Mouse (Mus musculus) frontal cortex, postnatal 10 days (tissue): ENCODE data around the gene Nrde2.

Experiments used
- DNase-seq, 2 experiments: peaks; one replicate each; pipeline ENCODE4 v3.0.0; 2022; ENCODE audit warnings: low spot score in 2 of 2, mixed read lengths in 1 of 2

Gene Nrde2

DNA sequence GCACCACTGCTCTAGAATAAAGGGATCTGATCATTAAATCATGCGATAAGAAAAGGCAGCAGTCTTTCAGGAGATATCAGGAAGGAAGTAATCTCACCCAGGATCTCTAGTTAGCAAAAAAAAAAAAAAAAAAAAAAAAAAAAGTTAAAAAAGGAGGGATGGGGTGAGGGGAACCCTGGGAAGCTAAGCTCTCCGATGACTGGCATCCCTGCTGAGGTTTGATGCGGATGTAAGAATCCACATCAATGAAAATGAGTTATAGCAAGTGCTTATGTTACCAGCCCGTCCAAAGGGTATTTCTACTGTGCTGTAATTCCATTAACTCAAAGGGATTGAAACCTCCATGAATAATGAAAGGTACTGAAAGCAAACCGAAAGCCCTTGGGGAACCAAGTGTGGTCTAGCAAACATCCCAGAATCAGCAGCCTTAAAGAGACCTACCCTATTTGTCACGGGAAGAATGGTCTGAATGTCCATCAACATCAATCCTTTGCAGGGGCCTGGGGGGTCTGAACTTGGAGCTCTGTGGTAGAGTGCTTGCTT, 19.5 kb upstream of the Nrde2 start:
- DNase-seq, result no peak

DNA sequence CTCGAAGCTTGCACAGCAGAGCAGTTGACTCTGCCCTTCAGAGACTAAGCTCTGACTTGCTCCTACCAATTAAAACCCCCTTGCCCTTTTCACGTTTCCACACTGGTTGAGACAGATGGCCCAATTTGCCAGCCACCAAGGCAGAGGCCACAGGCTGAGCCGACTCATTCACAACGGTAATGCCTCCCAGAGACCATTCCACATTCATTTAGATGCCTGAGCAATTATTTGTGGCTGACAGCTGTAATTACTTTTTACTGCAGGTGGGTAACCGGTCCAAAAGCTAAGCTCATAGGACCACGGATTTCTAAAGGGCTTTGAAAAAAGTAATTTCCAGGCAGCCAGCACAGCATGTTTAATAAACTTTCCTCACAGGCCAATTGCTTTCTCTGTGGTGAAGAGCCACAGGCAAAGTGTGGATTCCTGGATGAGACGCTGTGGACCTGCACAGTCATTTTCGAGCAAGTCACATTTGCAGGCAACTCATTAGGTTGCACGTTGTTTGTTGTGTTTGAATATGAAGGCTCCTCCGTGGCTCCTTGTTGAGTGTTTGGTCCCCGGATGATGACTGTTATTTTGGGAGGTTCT, 17.1 kb upstream of the Nrde2 start:
- no peak for DNase-seq

DNA sequence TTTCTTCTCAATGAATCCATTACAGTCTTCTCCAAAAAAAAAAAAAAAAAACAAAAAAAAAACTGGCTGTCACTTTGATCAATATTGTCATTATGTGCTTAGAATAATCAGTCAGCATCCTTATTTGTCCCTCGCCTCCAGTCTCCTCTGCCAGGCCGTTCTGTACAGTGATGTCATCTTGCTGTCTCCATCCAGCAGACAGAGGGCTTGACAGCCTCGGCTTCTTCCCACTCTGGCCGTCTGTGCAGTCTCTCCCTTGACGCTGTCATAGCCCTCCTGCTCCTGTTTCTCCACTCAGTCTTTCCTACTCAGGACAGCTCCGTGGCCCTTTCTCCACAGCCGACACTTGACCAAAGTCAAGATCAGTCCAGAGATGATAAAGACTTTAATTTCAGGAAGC, 13.0 kb upstream of the Nrde2 start:
- DNase-seq, result no peak

DNA sequence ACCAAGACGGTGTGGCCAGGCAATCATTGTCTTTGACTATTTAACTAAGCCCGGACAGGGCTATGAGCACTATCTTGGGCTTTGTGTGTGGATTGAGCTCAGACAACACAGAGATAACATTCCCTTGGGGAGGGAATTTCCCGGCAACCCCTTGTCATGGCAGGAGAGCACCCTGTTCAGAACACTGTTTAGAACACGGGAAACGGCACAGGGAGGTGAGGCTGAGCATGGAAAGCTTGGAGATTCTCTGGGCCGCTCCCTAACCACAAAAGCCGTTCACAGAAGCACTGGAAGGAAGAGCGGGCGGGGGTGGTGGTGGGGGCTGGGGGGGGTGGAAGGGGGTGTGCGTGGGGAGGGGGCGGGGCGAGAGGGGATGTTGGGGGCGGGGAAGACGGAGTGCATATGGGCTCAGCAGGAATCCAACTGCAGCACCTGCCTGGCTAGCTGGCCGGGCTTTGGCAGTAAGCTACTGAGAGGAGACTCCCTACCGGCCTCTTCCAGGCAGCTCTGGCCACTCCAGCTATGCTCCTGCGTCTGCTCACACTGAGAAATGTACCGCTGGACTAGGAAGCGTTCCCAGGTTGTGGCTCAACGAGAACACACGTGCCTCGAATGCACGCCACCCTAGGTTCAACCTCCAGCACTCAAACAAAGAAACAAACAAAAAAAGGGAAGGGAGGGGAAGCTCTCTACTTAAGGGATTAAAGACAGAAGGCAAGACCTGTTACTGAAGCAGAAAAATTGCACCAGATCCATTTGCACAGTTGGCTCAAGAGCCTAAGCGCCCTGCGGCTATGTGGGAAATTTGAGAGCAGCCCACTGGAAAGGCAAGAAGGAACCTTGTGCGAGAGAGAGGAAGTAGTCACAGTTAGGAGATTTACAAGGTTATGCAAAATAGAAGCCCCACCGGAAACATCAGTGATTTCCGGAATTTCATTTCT, 8.7 kb upstream of the Nrde2 start:
- no peak for DNase-seq

DNA sequence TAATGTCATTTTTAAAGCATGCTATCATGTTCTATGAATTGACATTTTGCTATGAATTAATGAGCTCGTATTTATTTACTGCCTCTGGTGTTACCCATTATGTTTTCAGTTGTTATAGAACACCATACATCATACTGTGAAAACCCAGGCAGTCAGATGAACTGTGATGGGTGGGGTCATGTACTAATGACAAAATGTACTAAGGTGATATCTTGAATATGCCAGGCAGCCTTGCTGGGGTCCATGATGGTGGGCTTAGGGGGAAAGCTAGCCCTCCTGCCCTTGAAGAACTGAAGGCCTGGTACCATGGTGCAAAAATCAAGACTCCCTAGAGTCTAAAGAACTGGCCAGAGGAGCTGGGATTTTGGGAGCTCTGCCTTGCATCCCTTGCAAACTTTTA, 8.0 kb upstream of the Nrde2 start:
- no peak for DNase-seq

DNA sequence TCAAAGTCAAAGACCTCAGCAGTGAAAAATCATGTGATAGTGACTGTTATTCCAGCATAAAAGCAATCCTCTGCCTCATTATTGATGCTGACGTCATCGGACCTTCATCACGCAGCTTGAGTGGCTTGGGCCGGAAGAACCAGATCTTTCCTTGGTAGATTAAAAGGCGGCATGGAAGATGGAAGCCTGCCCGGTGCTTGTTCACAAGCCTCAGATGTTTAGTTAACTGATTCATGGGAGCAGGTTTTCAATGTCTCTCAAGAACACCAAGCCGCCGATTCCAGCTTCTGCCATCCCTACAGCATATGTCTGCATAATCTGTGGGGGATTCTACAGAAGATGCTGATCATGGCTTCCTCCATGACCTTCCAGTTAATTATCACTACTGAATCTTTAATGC, 7.5 kb upstream of the Nrde2 start:
- DNase-seq, result no peak

DNA sequence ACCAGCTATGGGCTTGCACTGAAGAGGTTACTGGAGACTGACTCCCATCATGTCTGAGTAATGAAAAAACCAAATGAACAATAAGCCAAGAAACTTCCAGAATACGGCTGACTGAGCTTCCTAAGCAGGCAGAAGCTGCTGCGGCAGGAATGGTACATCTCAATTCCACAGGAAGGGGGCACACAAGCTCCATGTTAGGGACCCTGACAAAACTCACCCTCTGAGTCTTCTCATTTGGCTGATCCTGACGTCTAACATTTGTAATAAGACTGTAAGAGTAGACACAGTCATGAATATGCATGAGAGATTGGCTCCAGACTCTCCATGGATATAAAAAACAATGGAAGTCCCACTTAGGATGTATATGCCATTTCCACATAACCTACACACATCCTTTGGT, 6.7 kb upstream of the Nrde2 start:
- peak; percentile 39 to 69 for DNase-seq

DNA sequence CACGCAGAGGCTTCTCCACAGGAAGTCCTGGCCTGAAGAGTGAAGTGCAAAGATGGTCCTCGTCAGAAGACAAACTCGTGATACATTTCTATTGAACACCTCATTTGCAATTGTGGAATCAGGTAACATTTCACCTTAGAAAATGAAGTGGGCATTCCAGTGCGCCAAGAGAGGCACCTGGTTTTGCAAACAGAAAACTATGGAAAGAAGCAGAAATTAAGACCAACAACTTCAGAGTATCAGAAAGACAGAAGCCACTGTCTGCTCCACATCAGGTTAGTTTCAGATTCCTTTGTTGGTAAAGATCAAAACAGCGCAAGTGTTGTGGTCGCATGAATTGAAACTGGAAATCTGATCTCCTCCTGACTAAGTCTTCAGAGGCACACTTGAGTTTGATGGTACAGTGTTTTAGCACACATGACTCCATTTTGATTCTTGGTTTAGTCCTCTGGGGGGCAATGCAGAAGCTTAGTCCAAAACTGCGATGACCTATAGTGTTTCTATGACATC, 5.6 kb upstream of the Nrde2 start:
- no peak for DNase-seq

DNA sequence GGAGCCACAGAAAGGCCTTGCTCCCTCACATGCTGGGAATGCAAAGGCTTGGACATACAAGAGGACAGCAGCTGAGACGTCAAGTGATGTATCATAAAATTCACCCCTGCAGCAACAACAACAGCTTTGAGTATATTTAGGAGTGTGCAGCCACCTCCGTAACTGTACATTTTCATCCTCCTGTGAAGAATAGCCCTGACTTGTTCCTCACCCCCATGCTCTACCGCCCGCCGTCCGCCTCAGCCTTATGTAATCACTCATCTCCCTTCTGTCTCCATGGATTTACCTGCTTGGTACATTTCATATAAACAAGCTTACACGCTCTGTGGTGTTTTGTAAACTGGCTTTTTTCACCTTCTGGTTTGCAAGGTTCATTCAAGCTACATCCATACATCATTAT, 7.0 kb downstream of the Nrde2 start:
- DNase-seq, result no peak

DNA sequence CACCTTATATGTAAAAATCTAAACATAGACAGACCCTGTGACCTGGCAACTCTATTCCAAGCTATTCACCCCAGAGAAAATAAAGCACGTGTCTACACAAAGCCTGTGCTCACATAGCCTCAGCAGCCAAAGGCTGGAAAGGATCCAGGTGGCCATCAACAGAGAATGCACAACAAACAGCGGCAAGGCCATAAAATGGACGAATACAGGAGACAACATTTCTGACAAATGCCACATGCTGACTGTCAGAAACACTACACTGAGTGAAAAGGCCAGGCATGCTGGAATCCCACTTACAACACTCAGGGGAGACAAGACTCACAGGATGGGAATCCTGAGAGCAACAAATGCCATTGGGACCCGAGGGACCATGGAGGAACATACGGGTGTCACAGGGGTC, 15.2 kb downstream of the Nrde2 start:
- DNase-seq, result no peak

DNA sequence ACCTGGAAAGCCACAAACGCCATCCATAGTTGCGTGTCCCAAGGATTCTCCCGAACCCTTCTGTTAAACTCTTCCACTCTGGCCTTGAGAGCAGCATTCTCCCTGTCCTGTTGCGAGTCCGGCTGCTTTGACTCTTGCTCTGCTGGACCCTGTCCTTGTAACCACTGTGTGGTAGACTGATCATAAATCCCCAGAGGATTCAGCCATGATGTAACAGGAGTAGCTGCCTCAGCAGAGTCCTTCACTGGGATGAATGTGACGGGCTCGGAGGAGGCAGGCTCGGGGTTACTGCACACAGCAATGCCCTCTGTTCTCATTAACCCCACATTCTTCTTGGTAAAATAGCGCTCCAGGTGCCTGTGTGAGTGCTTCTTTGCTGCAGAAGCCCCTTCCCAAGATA, 15.7 kb downstream of the Nrde2 start:
- no peak for DNase-seq

DNA sequence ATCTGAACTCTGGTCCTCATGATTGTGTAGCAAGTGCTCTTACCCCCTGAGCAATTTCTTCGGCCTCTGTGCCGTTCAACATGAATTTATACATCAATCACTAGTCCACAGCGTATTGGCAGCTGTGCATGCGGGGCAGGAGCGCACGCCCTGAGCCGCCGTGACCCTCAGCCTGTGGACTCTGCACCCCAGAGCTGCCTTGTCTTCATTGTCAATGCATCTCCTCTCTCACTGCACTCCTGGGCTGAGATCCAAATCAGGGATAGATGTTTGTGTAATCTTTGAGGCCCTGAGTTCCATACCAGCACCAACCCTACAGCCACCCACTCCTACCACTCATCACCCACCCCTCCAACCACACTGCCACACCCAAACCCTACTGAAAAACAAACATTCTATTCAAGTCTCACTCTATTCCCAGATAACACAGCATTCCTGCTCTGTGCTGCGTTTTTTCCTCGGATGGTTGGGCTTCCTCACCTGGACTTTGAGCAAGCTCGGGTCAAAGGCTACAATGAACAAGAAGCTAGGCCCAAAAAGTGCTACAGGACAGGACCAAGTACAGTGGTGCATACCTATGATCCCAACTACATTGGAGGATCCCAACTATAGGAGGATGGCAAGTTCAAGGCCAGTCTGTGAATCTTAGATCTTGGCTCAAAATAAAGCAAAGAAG, 16.5 kb downstream of the Nrde2 start:
- DNase-seq, result no peak

DNA sequence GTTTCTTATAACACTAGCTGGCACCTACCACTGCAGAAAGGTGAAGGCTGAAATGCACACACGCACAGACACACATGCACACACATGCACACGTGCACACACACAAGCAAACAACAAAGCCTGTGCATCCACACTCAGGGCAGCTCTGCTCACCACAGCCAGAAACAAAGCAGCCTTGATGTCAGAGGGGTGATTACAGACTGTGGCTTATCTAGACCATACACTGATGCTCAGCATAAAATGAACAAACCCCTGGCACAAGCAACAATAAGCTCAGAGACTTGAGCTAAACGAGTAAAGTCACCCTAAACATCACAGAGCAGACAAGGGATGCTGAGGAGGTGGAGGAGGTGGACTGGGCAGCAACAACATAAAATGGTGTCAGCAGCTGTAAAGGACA, 24.3 kb downstream of the Nrde2 start:
- DNase-seq, result no peak

DNA sequence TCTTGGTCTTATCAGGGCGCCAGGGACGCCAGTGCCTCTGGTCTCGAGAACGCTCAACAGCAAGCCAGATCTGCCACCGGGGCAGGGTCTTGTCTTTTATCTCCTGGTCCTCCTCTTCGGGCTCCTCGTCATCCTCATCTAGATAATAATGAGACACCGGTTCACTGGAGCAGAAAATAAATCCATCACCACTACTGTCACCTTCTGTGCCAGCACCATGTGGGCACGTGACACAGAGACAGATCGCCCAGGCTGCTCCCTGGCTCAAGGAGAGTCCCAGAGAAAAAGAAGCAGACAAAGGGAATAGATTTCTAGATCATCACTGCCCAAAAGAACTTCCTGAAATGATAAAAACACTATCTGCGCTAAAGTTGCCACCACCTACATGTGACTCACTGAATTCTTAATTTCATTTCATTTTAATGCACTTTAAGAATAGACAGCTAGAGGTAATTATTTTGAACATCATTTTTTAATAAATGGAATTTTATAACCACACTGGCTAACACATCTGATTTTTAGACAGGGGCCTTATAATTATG, 25.0 kb downstream of the Nrde2 start:
- no peak for DNase-seq

DNA sequence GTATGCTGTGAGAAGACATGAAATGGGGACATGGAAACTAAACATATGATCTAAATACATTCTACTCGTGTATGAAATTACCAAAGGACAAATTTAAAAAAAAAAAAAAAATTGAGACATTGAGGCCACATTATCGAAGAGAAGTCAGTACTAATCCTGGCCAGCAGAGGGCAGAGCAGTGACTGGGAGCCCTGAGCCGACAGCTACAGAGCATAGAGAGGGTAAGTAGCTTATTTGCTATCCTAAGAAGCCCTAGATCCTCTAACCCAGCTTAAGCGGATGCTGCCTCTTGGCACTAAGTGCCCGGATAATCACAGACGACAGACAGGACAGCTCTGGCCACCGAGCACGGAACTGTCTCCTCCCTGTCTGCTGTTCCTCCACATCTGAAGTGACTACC, 27.8 kb downstream of the Nrde2 start:
- DNase-seq, result peak in 1 of 2 experiments; percentile 69

DNA sequence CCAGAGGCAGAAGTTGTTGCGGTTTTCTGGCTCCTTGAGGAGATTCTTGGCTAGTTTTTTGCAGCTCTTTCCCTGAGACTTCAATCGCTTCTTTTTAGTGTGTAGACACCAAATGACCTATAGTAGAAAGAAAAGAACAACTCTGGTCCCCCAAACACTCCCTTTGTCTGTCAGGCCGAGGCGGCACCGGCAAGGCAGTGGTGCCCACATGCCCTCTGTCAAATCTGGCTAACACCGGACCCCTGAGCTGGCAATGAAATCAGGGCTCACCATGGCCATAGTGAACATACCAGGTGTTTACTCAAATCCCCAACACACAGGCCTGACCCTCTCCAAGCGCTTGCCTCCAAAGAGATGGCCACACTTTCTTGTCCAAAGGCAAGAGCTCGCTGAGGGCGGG, 28.3 kb downstream of the Nrde2 start:
- DNase-seq, result no peak

DNA sequence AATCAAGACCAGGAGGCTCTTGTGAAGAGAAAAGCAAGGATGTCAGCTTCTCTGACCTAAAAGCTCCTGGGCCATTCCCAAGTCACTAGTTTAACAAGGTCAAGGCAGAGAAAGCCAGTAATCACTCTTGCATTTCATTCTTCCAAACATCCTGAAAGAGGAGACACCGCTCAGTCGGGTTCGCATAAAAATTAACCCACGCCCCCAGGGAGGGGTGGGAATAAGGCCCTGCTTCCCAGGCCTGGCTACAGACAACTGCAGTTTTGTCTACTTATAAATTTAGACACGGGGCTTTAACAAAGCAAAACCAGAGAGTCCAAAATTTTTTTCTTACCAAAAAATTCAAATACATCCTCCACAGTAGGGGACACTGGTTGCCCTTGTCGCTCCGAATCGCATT, 30.5 kb downstream of the Nrde2 start:
- no peak for DNase-seq

DNA sequence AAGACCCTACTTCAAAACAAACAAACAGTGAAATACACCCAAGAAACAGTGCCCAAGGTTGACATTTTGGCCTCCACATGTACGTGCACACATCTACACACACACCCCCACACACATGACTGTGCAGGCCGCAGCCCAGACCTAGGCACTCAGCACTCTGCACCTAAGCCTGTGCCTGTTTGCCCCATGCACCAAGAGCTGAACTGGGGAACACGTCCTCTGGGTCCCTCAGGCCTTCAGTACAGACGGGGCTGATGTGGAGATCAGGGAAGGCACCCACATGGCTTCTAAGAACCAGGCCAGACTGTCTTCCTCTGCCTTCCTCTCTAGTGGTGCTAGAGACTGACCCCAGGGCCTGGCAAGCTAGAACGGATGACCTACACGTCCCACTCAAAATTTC, 30.9 kb downstream of the Nrde2 start:
- no peak for DNase-seq

DNA sequence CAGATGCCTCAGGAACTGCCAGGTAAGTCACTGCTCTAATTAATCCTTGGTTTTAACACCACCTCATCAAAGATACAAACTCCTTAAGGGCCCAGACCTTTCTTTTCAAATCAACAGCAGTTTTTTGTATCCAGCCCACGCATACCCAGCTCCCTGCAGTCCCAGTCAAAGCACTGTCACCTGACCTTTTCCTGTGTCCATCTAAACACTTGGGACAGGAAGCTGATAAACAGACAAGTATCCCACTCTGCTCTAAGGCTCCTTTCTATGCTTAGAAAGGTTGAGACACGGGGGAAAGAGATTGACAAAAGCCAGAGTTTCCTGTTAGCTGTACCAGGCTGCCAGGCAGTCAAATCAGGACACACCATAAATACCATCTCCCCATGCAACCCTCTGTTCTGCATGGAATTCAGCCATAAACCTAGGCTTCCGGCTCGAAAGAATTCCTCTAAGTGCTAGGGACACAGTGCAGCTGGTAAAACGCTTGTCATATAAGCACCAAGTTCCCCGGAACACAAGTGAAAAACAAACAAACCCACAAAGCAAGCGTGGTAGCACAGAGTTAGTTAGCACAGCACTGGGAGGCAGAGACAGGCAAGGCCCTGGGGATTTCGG, 31.5 kb downstream of the Nrde2 start:
- DNase-seq, result no peak

DNA sequence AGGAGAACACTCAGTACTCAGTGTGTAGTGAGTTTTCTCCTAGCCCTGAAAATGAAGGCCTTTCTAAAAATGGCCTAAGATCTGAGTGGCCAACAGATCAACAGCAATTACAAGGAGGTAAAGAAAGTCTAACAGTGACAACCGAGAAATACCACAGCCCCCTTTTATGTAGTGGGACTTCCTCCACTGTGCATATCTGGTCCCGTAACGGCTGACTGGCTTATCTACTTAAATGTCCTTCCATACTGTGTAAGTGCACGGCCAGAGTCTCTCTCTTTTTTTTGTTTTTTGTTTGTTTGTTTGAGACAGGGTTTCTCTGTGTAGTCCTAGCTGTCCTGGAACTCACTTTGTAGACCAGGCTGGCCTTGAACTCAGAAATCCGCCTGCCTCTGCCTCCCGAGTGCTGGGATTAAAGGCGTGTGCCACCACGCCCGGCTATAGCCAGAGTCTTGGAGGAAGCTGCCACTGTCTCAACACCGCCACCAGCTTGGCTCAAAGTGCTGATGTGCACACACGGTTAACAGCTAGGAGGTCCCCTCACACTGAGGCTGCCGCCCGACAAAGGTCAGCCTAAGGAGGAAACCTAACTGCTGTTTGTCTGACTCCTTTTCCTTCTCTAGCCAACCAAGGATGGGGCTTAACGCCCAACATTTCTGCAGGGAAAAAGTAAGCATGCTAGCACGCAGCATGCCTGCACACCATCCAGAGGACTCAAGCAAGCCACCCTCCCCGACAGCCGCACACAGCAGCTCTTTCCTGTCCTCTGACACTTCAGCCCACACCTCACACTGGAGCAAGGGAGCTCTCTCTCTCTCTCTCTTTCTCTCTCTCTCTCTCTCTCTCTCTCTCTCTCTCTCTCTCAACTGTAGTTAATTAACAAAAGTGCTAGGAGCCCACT, 32.2 kb downstream of the Nrde2 start:
- DNase-seq, result no peak
